Mouse (Mus musculus) spleen, postnatal 10 days (tissue): ENCODE measurements at regions not wholly inside any gene's neighbourhood (a gene's known extent, or its start where the extent isn't known, plus 50 kb on each side); places are given as distances from the start of the nearest gene placed in this dataset.

Experiments
- DNase-seq, 2 experiments: peaks; one replicate each; pipeline ENCODE4 v3.0.0; 2021 to 2022; ENCODE audit warnings: low spot score in 2 of 2

GRCm38 (mm10) chr3:143947079-143947937, 257.7 kb downstream of the Lmo4 start:
- DNase-seq = no peak

GRCm38 (mm10) chr3:143939068-143939709, 265.8 kb downstream of the Lmo4 start:
- no peak for DNase-seq

GRCm38 (mm10) chr3:143925322-143925721, 279.7 kb downstream of the Lmo4 start:
- no peak for DNase-seq

- DNase-seq = no peak
Observed at GRCm38 (mm10) chr3:143919744-143920143, 285.3 kb downstream of the Lmo4 start.

- no peak for DNase-seq
Observed at GRCm38 (mm10) chr3:143914341-143915217, 290.4 kb downstream of the Lmo4 start.

GRCm38 (mm10) chr3:143913044-143913574, 291.9 kb downstream of the Lmo4 start:
- DNase-seq = no peak

- DNase-seq = no peak
Observed at GRCm38 (mm10) chr3:143912433-143912832, 292.6 kb downstream of the Lmo4 start.

GRCm38 (mm10) chr3:143909341-143909740, 295.7 kb downstream of the Lmo4 start:
- DNase-seq = no peak

GRCm38 (mm10) chr3:143903421-143903820, 301.6 kb downstream of the Lmo4 start:
- no peak for DNase-seq

GRCm38 (mm10) chr3:143880813-143881212, 324.2 kb downstream of the Lmo4 start:
- DNase-seq = no peak

GRCm38 (mm10) chr3:143873876-143874275, 331.1 kb downstream of the Lmo4 start:
- DNase-seq = no peak

GRCm38 (mm10) chr3:143866521-143866920, 338.5 kb downstream of the Lmo4 start:
- no peak for DNase-seq

- no peak for DNase-seq
Observed at GRCm38 (mm10) chr3:143865626-143866025, 339.4 kb downstream of the Lmo4 start.

GRCm38 (mm10) chr3:143864490-143864889, 340.5 kb downstream of the Lmo4 start:
- no peak for DNase-seq

- DNase-seq = no peak
Observed at GRCm38 (mm10) chr3:143862531-143862930, 342.5 kb downstream of the Lmo4 start.

GRCm38 (mm10) chr3:143861866-143862265, 343.2 kb downstream of the Lmo4 start:
- DNase-seq = no peak

- no peak for DNase-seq
Observed at GRCm38 (mm10) chr3:143835611-143836240, 369.3 kb downstream of the Lmo4 start.

GRCm38 (mm10) chr3:143834725-143835124, 370.3 kb downstream of the Lmo4 start:
- no peak for DNase-seq

GRCm38 (mm10) chr3:143823395-143823777, 381.6 kb downstream of the Lmo4 start:
- no peak for DNase-seq

GRCm38 (mm10) chr3:143822564-143823394, 382.2 kb downstream of the Lmo4 start:
- DNase-seq = no peak

- no peak for DNase-seq
Observed at GRCm38 (mm10) chr3:143807544-143807943, 397.5 kb downstream of the Lmo4 start.
